Mouse (Mus musculus) myocyte (in vitro differentiated cells): Measurements from ENCODE around the gene Plxdc1.

Experiments
- CEBPB ChIP-seq: IDR thresholded peaks from 2 replicates; pipeline ENCODE4 v1.6.1; 2011; ENCODE audit warnings: mild to moderate bottlenecking, moderate library complexity; ENCODE audit not compliant: poor library complexity, insufficient read depth, severe bottlenecking
- E2F4 ChIP-seq: IDR thresholded peaks from one replicate; pipeline ENCODE4 v1.6.1; 2011; ENCODE audit warnings: mild to moderate bottlenecking, control low read depth, moderate library complexity; ENCODE audit not compliant: insufficient read depth
- MAX ChIP-seq: IDR thresholded peaks from one replicate; pipeline ENCODE4 v1.6.1; 2011; ENCODE audit warnings: low read depth, mild to moderate bottlenecking, control low read depth
- MYOD1 ChIP-seq, 3 experiments: IDR thresholded peaks; one replicate each; pipeline ENCODE4 v1.6.1; 2011; ENCODE audit warnings: control low read depth in 2 of 3, low read depth in 2 of 3, mild to moderate bottlenecking in 2 of 3, moderate library complexity in 1 of 3; ENCODE audit not compliant: insufficient read length in 2 of 3, control insufficient read depth in 1 of 3
- MYOG ChIP-seq, 3 experiments: IDR thresholded peaks; one replicate each; pipeline ENCODE4 v1.6.1; 2011; ENCODE audit warnings: control low read depth in 2 of 3, low read depth in 2 of 3, mild to moderate bottlenecking in 2 of 3; ENCODE audit not compliant: insufficient read length in 2 of 3, control insufficient read depth in 1 of 3, insufficient read depth in 1 of 3
- POLR2A ChIP-seq: IDR thresholded peaks from one replicate; pipeline ENCODE4 v1.6.1; 2011; ENCODE audit warnings: low read depth, mild to moderate bottlenecking, control low read depth, moderate library complexity; ENCODE audit not compliant: insufficient read length
- POLR2AphosphoS2 ChIP-seq: IDR thresholded peaks from one replicate; pipeline ENCODE4 v1.6.1; 2011; ENCODE audit warnings: low read depth, control low read depth; ENCODE audit not compliant: insufficient read length
- SRF ChIP-seq: IDR thresholded peaks from one replicate; pipeline ENCODE4 v1.6.1; 2011; ENCODE audit warnings: low read depth; ENCODE audit not compliant: control insufficient read depth, insufficient read length
- TCF12 ChIP-seq: IDR thresholded peaks from one replicate; pipeline ENCODE4 v1.6.1; 2011; ENCODE audit warnings: mild to moderate bottlenecking, control low read depth; ENCODE audit not compliant: poor library complexity, insufficient read depth, severe bottlenecking
- TCF3 ChIP-seq: IDR thresholded peaks from one replicate; pipeline ENCODE4 v1.6.1; 2011; ENCODE audit warnings: low read depth, control low read depth; ENCODE audit not compliant: insufficient read length
- USF1 ChIP-seq: IDR thresholded peaks from one replicate; pipeline ENCODE4 v1.6.1; 2011; ENCODE audit warnings: low read depth, mild to moderate bottlenecking, control low read depth, moderate library complexity

GRCm38 (mm10) chr11:97933553-97933952 is 52.7 kb downstream of the Plxdc1 start:
- TF ChIP-seq POLR2A (no peak), MYOG (IDR thresholded peaks at IDR 0.05; ENCODE audit: control insufficient read depth in 1 of 3, insufficient read depth in 1 of 3, insufficient read length in 2 of 3, low read depth in 2 of 3) (no peak), POLR2AphosphoS2 (no peak), MAX (no peak), SRF (no peak), USF1 (no peak), TCF12 (no peak), E2F4 (no peak), TCF3 (no peak), MYOD1 (IDR thresholded peaks at IDR 0.05; ENCODE audit: control insufficient read depth in 1 of 3, insufficient read length in 2 of 3, low read depth in 2 of 3) (no peak), CEBPB (no peak)
